10 mouse cellular contexts compared by ENCODE assay signal in the genomic region with DNA sequence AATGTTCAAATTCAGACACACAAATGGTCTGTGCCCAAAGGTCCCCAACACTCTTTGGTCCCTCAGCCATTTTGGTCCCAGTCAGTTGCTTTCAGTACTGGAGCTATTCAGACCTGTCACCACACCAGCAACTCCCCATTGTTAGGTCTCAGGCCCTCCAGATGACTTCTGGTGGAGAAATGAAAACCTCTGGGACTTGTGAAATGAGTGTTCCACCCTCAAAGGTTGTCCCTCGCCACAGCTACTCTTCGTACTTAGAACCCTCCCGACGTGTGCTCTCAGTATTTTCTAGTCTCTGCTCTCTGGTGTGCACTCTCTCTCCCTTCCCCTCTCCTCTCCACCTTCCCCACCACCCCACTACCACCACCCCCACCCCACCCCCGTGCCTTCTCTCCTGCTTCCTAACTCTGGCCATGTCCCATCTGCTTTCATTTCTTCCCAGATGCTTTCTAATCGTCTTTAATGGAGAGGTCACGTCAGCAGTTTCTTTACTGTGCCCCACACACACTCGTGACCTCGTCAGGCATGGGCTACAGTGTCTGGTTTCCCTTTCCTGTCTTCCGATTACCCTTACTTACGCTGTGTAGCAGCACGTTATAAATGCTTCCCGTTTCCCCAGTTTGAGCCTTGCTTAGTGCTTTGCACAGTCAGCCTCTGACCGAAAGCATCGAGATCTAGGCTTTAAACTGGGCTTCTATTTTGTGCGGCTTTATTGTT. TPM values are rescaled to one million over a fixed set of nuclear protein-coding genes. Genes with fewer than 3 reads are reported as not detected.
DNase-seq lines count a peak whose midpoint lies in the region; ATAC-seq and TF ChIP-seq lines count a peak whose summit lies in the region.
"Had no signal": no experiment of that assay in that cellular context is flagged by ENCODE, and none has a peak within 500 bp of the region (broad histone marks: within the 10 kb centered on the region; RNA-seq: fewer than 3 reads in every experiment).

No protein-coding gene starts in this region.

- no peak overlapping the region for H3K27ac ChIP-seq in heart, embryonic 16.5 days (ENCODE audit: low read length)
- H3K27ac ChIP-seq in heart, adult 2 months = no peak overlapping the region
- no peak overlapping the region for H3K27ac ChIP-seq in liver, embryonic 16.5 days (ENCODE audit: low read length)

- no peak for TF ChIP-seq EP300 in heart, adult 2 months (IDR thresholded peaks at IDR 0.05; ENCODE audit: insufficient read depth, low read depth, low read length)

- WGBS in heart, embryonic 16.5 days = 39% methylated on average over 16 of the region's 16 CpGs
- 35% methylated on average over 16 of the region's 16 CpGs for WGBS in heart, adult 2 months
- 24% methylated on average over 16 of the region's 16 CpGs for WGBS in liver, embryonic 16.5 days (ENCODE audit: insufficient replicate concordance)

- no peak overlapping the region for H3K4me3 ChIP-seq in heart, embryonic 16.5 days (ENCODE audit: low read length)
- no peak overlapping the region for H3K4me3 ChIP-seq in heart, adult 2 months
- H3K4me3 ChIP-seq in liver, embryonic 16.5 days (ENCODE audit: low read depth, low read length) = no peak overlapping the region

- ATAC-seq in heart, embryonic 16.5 days (replicated peaks; ENCODE audit: extremely low read depth, insufficient read depth, low FRiP score) = no peak; the same call in 1 of the 2 replicates
- ATAC-seq in liver, embryonic 16.5 days (ENCODE audit: low read depth) = peak; percentile 70

- peak overlapping the region; percentile 46; the same call in 1 of the 2 replicates for H3K4me2 ChIP-seq in heart, embryonic 16.5 days (ENCODE audit: low read depth, low read length)
- peak overlapping the region; percentile 22; the same call in 1 of the 2 replicates for H3K4me2 ChIP-seq in liver, embryonic 16.5 days (ENCODE audit: low read depth, low read length)

- H3K9ac ChIP-seq in heart, embryonic 16.5 days (ENCODE audit: low read length) = peak overlapping the region; percentile 4; the same call in 1 of the 2 replicates
- no peak overlapping the region for H3K9ac ChIP-seq in heart, adult 2 months (ENCODE audit: low read depth, low read length)
- H3K9ac ChIP-seq in liver, embryonic 16.5 days (ENCODE audit: low read depth, low read length) = no peak overlapping the region

- H3K27me3 ChIP-seq in heart, embryonic 16.5 days (ENCODE audit: control insufficient read depth, insufficient read depth, low read length) = no peaks in the 10 kb centered on the region
- no peaks in the 10 kb centered on the region for H3K27me3 ChIP-seq in heart, adult 2 months (ENCODE audit: control insufficient read depth, insufficient read depth, low read length)
- H3K27me3 ChIP-seq in liver, embryonic 16.5 days (ENCODE audit: control insufficient read depth, insufficient read depth, low read depth, low read length) = no peaks in the 10 kb centered on the region

- H3K79me2 ChIP-seq in heart, adult 2 months (replicated peaks; ENCODE audit: control insufficient read depth, insufficient read depth, low read length) = no peaks in the 10 kb centered on the region

- no peaks in the 10 kb centered on the region for H3K9me3 ChIP-seq in heart, embryonic 16.5 days (replicated peaks; ENCODE audit: control insufficient read depth, low read length)
- no peaks in the 10 kb centered on the region for H3K9me3 ChIP-seq in liver, embryonic 16.5 days (replicated peaks; ENCODE audit: control insufficient read depth, low read length)
- H3K9me3 ChIP-seq: G1E had no signal

- intact Hi-C loops in heart, adult 2 months (cut with DNase I) = no loop called here

- H3K4me1 ChIP-seq in heart, embryonic 16.5 days (ENCODE audit: control insufficient read depth, insufficient read depth, low read length) = 0 out of 2 replicates have a peak, but pooled peaks cover 4% of the 10 kb centered on the region
- H3K4me1 ChIP-seq in heart, adult 2 months (ENCODE audit: control insufficient read depth, insufficient read depth, low read length) = no peaks in the 10 kb centered on the region
- H3K4me1 ChIP-seq in liver, embryonic 16.5 days (ENCODE audit: control insufficient read depth, low read depth, low read length) = peaks cover 2% of the 10 kb centered on the region; the same call in 1 of the 2 replicates

- no peaks in the 10 kb centered on the region for H3K36me3 ChIP-seq in heart, embryonic 16.5 days (ENCODE audit: control insufficient read depth, insufficient read depth)
- no peaks in the 10 kb centered on the region for H3K36me3 ChIP-seq in heart, adult 2 months (ENCODE audit: control insufficient read depth, insufficient read depth, low read length)
- H3K36me3 ChIP-seq in liver, embryonic 16.5 days (ENCODE audit: control insufficient read depth, insufficient read depth) = no peaks in the 10 kb centered on the region

- no peak for TF ChIP-seq POLR2A in heart, adult 2 months (IDR thresholded peaks at IDR 0.05; ENCODE audit: insufficient read depth, low read depth, low read length)

- TF ChIP-seq CTCF in heart, adult 2 months (IDR thresholded peaks at IDR 0.05) = no peak

- no peak for DNase-seq in heart, adult 2 months
- peak; percentile 50 for DNase-seq in CD4-positive, CD25-positive, alpha-beta regulatory T cell, adult 2 months (ENCODE audit: low read depth, low spot score)
- DNase-seq in forelimb bud, embryonic 11.5 days (ENCODE audit: low read depth, low spot score) = peak; percentile 52
- DNase-seq in cerebellum, adult 8-10 months = no peak
- no peak for DNase-seq in adrenal gland, postnatal 4 days (ENCODE audit: low spot score in 2 of 2)
- DNase-seq in urinary bladder, adult 18-20 months (ENCODE audit: low spot score in 2 of 2) = no peak
- DNase-seq: cerebellum, postnatal 36 days had no signal

RNA-seq across cellular contexts. Expression of gene Psmd7, which starts 27.3 kb away (rescaled TPM):
- polyA plus RNA-seq in heart, embryonic 16.5 days (2015; fragmentation: Nextera tagmentation; extraction: Ambion mirVana) = 173 and 203 TPM in 2 replicates
- total RNA-seq in heart, adult 2 months (2021) = 100 to 1,000 TPM in 1 of 2 experiments, 10 to 100 TPM in 1; 91.2 to 101 TPM
- 55.3 and 80.8 TPM in 2 replicates for polyA plus RNA-seq in heart, adult 2 months (2012; rRNA removed)
- polyA plus RNA-seq in liver, embryonic 16.5 days (2015; fragmentation: Nextera tagmentation; extraction: Ambion mirVana) = 99.8 and 109 TPM in 2 replicates
- total RNA-seq in adrenal gland, postnatal 4 days (2021) = 10 to 100 TPM; 87.4 to 89.7 TPM

Comparison
In these comparisons a context has a peak if more than half of its experiments do, and no peak if none do; other contexts are left out.
1. DNase-seq: peak in CD4-positive, CD25-positive, alpha-beta regulatory T cell, adult 2 months (single experiment) and forelimb bud, embryonic 11.5 days (single experiment); none in heart, adult 2 months (0 of 2), cerebellum, adult 8-10 months (single experiment), adrenal gland, postnatal 4 days (0 of 2) and urinary bladder, adult 18-20 months (0 of 2).